Mouse (Mus musculus): Measurements from ENCODE around the gene Flnb.

- TF ChIP-seq CTCF (IDR thresholded peaks at IDR 0.05; ENCODE audit: low read depth, low read length) = no peak
- no peak for TF ChIP-seq POLR2A (IDR thresholded peaks at IDR 0.05; ENCODE audit: borderline replicate concordance, low read depth, low read length)
Observed at GRCm38 (mm10) chr14:7934166-7934565, 116.4 kb downstream of the Flnb start.

Measured in bone marrow macrophage, adult 2 months (primary cell).